ENCODE assay signal across 19 mouse cellular contexts in the genomic region with DNA sequence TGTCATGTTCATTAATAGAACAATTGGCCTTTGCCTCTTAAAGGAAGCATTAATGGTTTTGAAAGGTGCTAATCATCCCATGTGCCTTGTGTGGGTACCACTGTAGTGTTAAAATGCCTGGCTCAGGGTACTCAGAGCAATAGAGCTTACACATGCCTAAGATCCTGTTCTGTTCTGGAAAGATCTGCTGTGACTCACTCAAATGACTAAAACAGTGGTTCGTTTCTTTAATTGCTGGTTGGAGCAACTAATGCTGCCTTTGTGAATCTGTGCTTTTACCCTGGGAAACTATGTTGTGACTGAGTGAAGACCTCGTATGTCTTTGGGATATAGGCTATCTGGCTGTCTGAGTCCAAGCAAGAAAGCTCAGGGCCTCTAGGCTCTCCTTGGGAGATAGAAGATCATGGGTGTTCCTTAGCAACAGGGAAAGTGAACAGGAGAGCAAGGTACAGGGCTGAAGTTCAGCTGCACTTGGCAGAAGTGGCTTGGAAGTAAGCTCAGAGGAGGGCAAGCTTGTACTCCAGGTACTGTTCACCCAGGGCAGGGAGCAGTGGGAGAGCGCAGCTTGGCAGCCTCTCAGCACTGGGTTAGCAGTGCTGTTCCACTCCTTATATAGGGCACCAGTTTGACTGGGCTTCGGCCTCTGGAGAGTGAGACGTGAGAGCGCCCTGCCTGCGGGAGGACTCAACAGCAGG. TPM values are rescaled to one million over a fixed set of nuclear protein-coding genes. Genes with fewer than 3 reads are reported as not detected.
DNase-seq lines count a peak whose midpoint lies in the region; ATAC-seq and TF ChIP-seq lines count a peak whose summit lies in the region.
"Had no signal": no experiment of that assay in that cellular context is flagged by ENCODE, and none has a peak within 500 bp of the region (broad histone marks: within the 10 kb centered on the region; RNA-seq: fewer than 3 reads in every experiment).

No protein-coding gene starts in this region.

- 0 out of 2 replicates have a peak, but pooled peaks have one; percentile 9 for TF ChIP-seq CTCF in intestine, postnatal 0 days (IDR thresholded peaks at IDR 0.05; ENCODE audit: low read depth)
- TF ChIP-seq CTCF in stomach, postnatal 0 days (IDR thresholded peaks at IDR 0.05; ENCODE audit: low read depth): no peak

- H3K4me3 ChIP-seq in kidney, embryonic 14.5 days (ENCODE audit: low read length): no peak overlapping the region
- no peak overlapping the region for H3K4me3 ChIP-seq in intestine, postnatal 0 days (ENCODE audit: low read depth, low read length)
- no peak overlapping the region for H3K4me3 ChIP-seq in kidney, embryonic 16.5 days (ENCODE audit: low read length)
- H3K4me3 ChIP-seq in stomach, postnatal 0 days (ENCODE audit: low read depth, low read length): no peak overlapping the region
- H3K4me3 ChIP-seq: forebrain, embryonic 15.5 days; heart, embryonic 12.5 days; limb, embryonic 13.5 days; liver, embryonic 15.5 days; midbrain, embryonic 13.5 days; neural tube, embryonic 13.5 days had no signal

- no peaks in the 10 kb centered on the region for H3K27me3 ChIP-seq in kidney, embryonic 14.5 days (ENCODE audit: control insufficient read depth, insufficient read depth, low read length)
- no peaks in the 10 kb centered on the region for H3K27me3 ChIP-seq in intestine, postnatal 0 days (replicated peaks; ENCODE audit: control insufficient read depth, insufficient read depth, low read length)
- H3K27me3 ChIP-seq in kidney, embryonic 16.5 days (ENCODE audit: insufficient read depth, low read length): no peaks in the 10 kb centered on the region
- H3K27me3 ChIP-seq in stomach, postnatal 0 days (ENCODE audit: control insufficient read depth, insufficient read depth, low read length): no peaks in the 10 kb centered on the region
- H3K27me3 ChIP-seq: forebrain, embryonic 15.5 days; heart, embryonic 12.5 days; limb, embryonic 13.5 days; liver, embryonic 15.5 days; midbrain, embryonic 13.5 days; neural tube, embryonic 13.5 days; Patski had no signal

- WGBS in kidney, embryonic 14.5 days: 89% methylated on average over 7 of the region's 7 CpGs
- 56% methylated on average over 7 of the region's 7 CpGs for WGBS in intestine, postnatal 0 days
- 85% methylated on average over 7 of the region's 7 CpGs for WGBS in kidney, embryonic 16.5 days
- 83% methylated on average over 7 of the region's 7 CpGs for WGBS in stomach, postnatal 0 days

- TF ChIP-seq EP300 in stomach, postnatal 0 days (optimal IDR thresholded peaks at IDR 0.05): no peak

- ATAC-seq in kidney, embryonic 14.5 days (ENCODE audit: low FRiP score, low TSS enrichment): no peak
- ATAC-seq in intestine, postnatal 0 days: peak; percentile 50
- ATAC-seq in kidney, embryonic 16.5 days (ENCODE audit: low FRiP score, low TSS enrichment): peak; percentile 75; the same call in 1 of the 2 replicates
- no peak for ATAC-seq in stomach, postnatal 0 days (ENCODE audit: low FRiP score, low TSS enrichment)
- no peak for ATAC-seq in megakaryocyte, adult 5-6 weeks (ENCODE audit: poor library complexity, severe bottlenecking)
- ATAC-seq: forebrain, embryonic 15.5 days; midbrain, embryonic 13.5 days; Patski had no signal

- H3K4me1 ChIP-seq in kidney, embryonic 14.5 days (ENCODE audit: control insufficient read depth, insufficient read depth, low read length): peaks cover 7% of the 10 kb centered on the region; the same call in 1 of the 2 replicates
- H3K4me1 ChIP-seq in intestine, postnatal 0 days (replicated peaks; ENCODE audit: control insufficient read depth, insufficient read depth, low read length): peaks cover 3% of the 10 kb centered on the region; the same call in 1 of the 2 replicates
- H3K4me1 ChIP-seq in kidney, embryonic 16.5 days (ENCODE audit: insufficient read depth, low read length): peaks cover 8% of the 10 kb centered on the region; the same call in 1 of the 2 replicates
- H3K4me1 ChIP-seq in stomach, postnatal 0 days (replicated peaks; ENCODE audit: control insufficient read depth, insufficient read depth): no peaks in the 10 kb centered on the region
- H3K4me1 ChIP-seq: forebrain, embryonic 15.5 days; midbrain, embryonic 13.5 days; neural tube, embryonic 13.5 days had no signal

- no peaks in the 10 kb centered on the region for H3K9me3 ChIP-seq in kidney, embryonic 14.5 days (ENCODE audit: control insufficient read depth, low read length)
- no peaks in the 10 kb centered on the region for H3K9me3 ChIP-seq in intestine, postnatal 0 days (ENCODE audit: control insufficient read depth)
- H3K9me3 ChIP-seq in kidney, embryonic 16.5 days (ENCODE audit: low read length): no peaks in the 10 kb centered on the region
- no peaks in the 10 kb centered on the region for H3K9me3 ChIP-seq in stomach, postnatal 0 days (ENCODE audit: control insufficient read depth, low read length)
- H3K9me3 ChIP-seq: forebrain, embryonic 15.5 days; heart, embryonic 12.5 days; limb, embryonic 13.5 days; liver, embryonic 15.5 days; midbrain, embryonic 13.5 days; neural tube, embryonic 13.5 days had no signal

- H3K4me2 ChIP-seq in kidney, embryonic 14.5 days (replicated peaks; ENCODE audit: low read depth, low read length): no peak overlapping the region
- peak overlapping the region; percentile 44 for H3K4me2 ChIP-seq in intestine, postnatal 0 days (replicated peaks; ENCODE audit: low read depth)
- H3K4me2 ChIP-seq in kidney, embryonic 16.5 days (replicated peaks; ENCODE audit: low read depth, low read length): no peak overlapping the region
- H3K4me2 ChIP-seq in stomach, postnatal 0 days (replicated peaks; ENCODE audit: low read depth): no peak overlapping the region
- H3K4me2 ChIP-seq: forebrain, embryonic 15.5 days; heart, embryonic 12.5 days; hindbrain, embryonic 14.5 days; limb, embryonic 13.5 days; liver, embryonic 15.5 days; midbrain, embryonic 13.5 days; neural tube, embryonic 13.5 days had no signal

- H3K9ac ChIP-seq in kidney, embryonic 14.5 days (ENCODE audit: low read depth, low read length): no peak overlapping the region
- no peak overlapping the region for H3K9ac ChIP-seq in intestine, postnatal 0 days (ENCODE audit: low read depth, low read length)
- H3K9ac ChIP-seq in kidney, embryonic 16.5 days (replicated peaks; ENCODE audit: low read length): no peak overlapping the region
- no peak overlapping the region for H3K9ac ChIP-seq in stomach, postnatal 0 days (ENCODE audit: low read length)
- H3K9ac ChIP-seq: forebrain, embryonic 15.5 days; heart, embryonic 12.5 days; hindbrain, embryonic 14.5 days; limb, embryonic 13.5 days; liver, embryonic 15.5 days; midbrain, embryonic 13.5 days; neural tube, embryonic 13.5 days had no signal

- no peak overlapping the region for H3K27ac ChIP-seq in kidney, embryonic 14.5 days (ENCODE audit: low read depth, low read length)
- peak overlapping the region; percentile 85 for H3K27ac ChIP-seq in intestine, postnatal 0 days (ENCODE audit: low read depth, low read length)
- peak overlapping the region; percentile 26; the same call in 1 of the 2 replicates for H3K27ac ChIP-seq in kidney, embryonic 16.5 days (ENCODE audit: low read length)
- 0 out of 2 replicates have a peak overlapping the region, but pooled peaks have one; percentile 40 for H3K27ac ChIP-seq in stomach, postnatal 0 days (replicated peaks)
- H3K27ac ChIP-seq: forebrain, embryonic 15.5 days; hindbrain, embryonic 14.5 days; limb, embryonic 13.5 days; liver, embryonic 15.5 days; midbrain, embryonic 13.5 days; neural tube, embryonic 13.5 days had no signal

- peaks cover 22% of the 10 kb centered on the region for H3K36me3 ChIP-seq in kidney, embryonic 14.5 days (ENCODE audit: control insufficient read depth, insufficient read depth, low read length)
- peaks cover 6% of the 10 kb centered on the region; the same call in 1 of the 2 replicates for H3K36me3 ChIP-seq in intestine, postnatal 0 days (ENCODE audit: control insufficient read depth, insufficient read depth)
- H3K36me3 ChIP-seq in kidney, embryonic 16.5 days (ENCODE audit: insufficient read depth, low read length): peaks cover 9% of the 10 kb centered on the region
- peaks cover 3% of the 10 kb centered on the region; the same call in 1 of the 2 replicates for H3K36me3 ChIP-seq in stomach, postnatal 0 days (ENCODE audit: control insufficient read depth, insufficient read depth, low read length)

- peak; percentile 89 for DNase-seq in kidney, adult 11 months
- DNase-seq in stomach, postnatal 0 days (ENCODE audit: low spot score): peak; percentile 13
- DNase-seq in cerebellum, adult 9-11 months: no peak
- DNase-seq: cerebellum, adult 8-10 months; heart, postnatal 36 days; right cerebral cortex, adult 18-20 months; thymus, postnatal 4 days had no signal

RNA-seq across cellular contexts. Expression of a gene that starts 7.8 kb away (rescaled TPM):
- polyA plus RNA-seq in kidney, embryonic 14.5 days (2014; fragmentation: Nextera tagmentation; extraction: Ambion mirVana): 4.9 and 6.6 TPM in 2 replicates
- polyA plus RNA-seq in intestine, postnatal 0 days (2015; fragmentation: Nextera tagmentation; extraction: Ambion mirVana): 5.3 and 5.8 TPM in 2 replicates
- polyA plus RNA-seq in kidney, embryonic 16.5 days (2015; fragmentation: Nextera tagmentation; extraction: Ambion mirVana): 4.7 and 4.8 TPM in 2 replicates
- polyA plus RNA-seq in stomach, postnatal 0 days (2015; fragmentation: Nextera tagmentation; extraction: Ambion mirVana): 2.5 and 2.6 TPM in 2 replicates
- 14.5 and 17.0 TPM in 2 replicates for total RNA-seq in megakaryocyte, adult 5-6 weeks (2015)
- 3.8 and 6.1 TPM in 2 replicates for total RNA-seq in megakaryocyte, adult 5-6 weeks (2017)

RNA-seq across cellular contexts. Expression of a gene that starts 52.3 kb away (rescaled TPM):
- polyA plus RNA-seq in kidney, embryonic 14.5 days (2014; fragmentation: Nextera tagmentation; extraction: Ambion mirVana): 34.6 and 42.0 TPM in 2 replicates
- 9.6 and 11.1 TPM in 2 replicates for polyA plus RNA-seq in intestine, postnatal 0 days (2015; fragmentation: Nextera tagmentation; extraction: Ambion mirVana)
- polyA plus RNA-seq in kidney, embryonic 16.5 days (2015; fragmentation: Nextera tagmentation; extraction: Ambion mirVana): 53.3 and 59.4 TPM in 2 replicates
- 13.4 and 13.9 TPM in 2 replicates for polyA plus RNA-seq in stomach, postnatal 0 days (2015; fragmentation: Nextera tagmentation; extraction: Ambion mirVana)
- total RNA-seq in megakaryocyte, adult 5-6 weeks (2015): 3.5 and 6.2 TPM in 2 replicates
- 10.2 and 12.5 TPM in 2 replicates for total RNA-seq in megakaryocyte, adult 5-6 weeks (2017)

Comparison
In these comparisons a context has a peak if more than half of its experiments do, and no peak if none do; other contexts are left out.
1. ATAC-seq: peak in intestine, postnatal 0 days (single experiment) and kidney, embryonic 16.5 days (single experiment); none in kidney, embryonic 14.5 days (single experiment), stomach, postnatal 0 days (single experiment) and megakaryocyte, adult 5-6 weeks (single experiment).